Mouse (Mus musculus) stomach, embryonic 15.5 days (tissue): Measurements from ENCODE around the gene Ywhag. TPM values are rescaled to one million over a fixed set of nuclear protein-coding genes. Genes with fewer than 3 reads are reported as not detected.

Source experiments
- ATAC-seq: fragments of 200-750 bp; cut with Nextera tagmentation; 2 replicates; pipeline ENCODE4 v1.8.0; 2017; ENCODE audit warnings: low read depth, moderate number of reproducible peaks, moderate TSS enrichment; ENCODE audit not compliant: insufficient read depth, low FRiP score
- H3K27ac ChIP-seq: fragments of 300-500 bp; sonication (generic); 2 replicates; pipeline ENCODE4 v1.5.1; 2015; ENCODE audit warnings: mild to moderate bottlenecking, inconsistent platforms
- H3K27me3 ChIP-seq: fragments of 300-500 bp; sonication (generic); replicated peaks from 2 replicates; pipeline ENCODE4 v1.6.1; 2015; ENCODE audit warnings: inconsistent platforms
- H3K36me3 ChIP-seq: fragments of 300-500 bp; sonication (generic); 2 replicates; pipeline ENCODE4 v1.6.1; 2015; ENCODE audit warnings: inconsistent platforms
- H3K4me1 ChIP-seq: fragments of 300-500 bp; sonication (generic); 2 replicates; pipeline ENCODE4 v1.6.1; 2015; ENCODE audit warnings: inconsistent platforms
- H3K4me2 ChIP-seq: fragments of 300-500 bp; sonication (generic); 2 replicates; pipeline ENCODE4 v1.6.1; 2015; ENCODE audit warnings: mild to moderate bottlenecking, inconsistent platforms
- H3K4me3 ChIP-seq: fragments of 300-500 bp; sonication (generic); replicated peaks from 2 replicates; pipeline ENCODE4 v1.5.1; 2015; ENCODE audit warnings: inconsistent platforms
- H3K9ac ChIP-seq: fragments of 300-500 bp; sonication (generic); 2 replicates; pipeline ENCODE4 v1.6.1; 2015; ENCODE audit warnings: inconsistent platforms
- H3K9me3 ChIP-seq: fragments of 300-500 bp; sonication (generic); 2 replicates; pipeline ENCODE4 v1.6.1; 2016; ENCODE audit warnings: inconsistent platforms
- WGBS: fragments of 180-500 bp; shearing (Covaris S2); methylation state at CpG from one replicate; pipeline ENCODE4 v1.1.7; 2015; 5-methylcytosine and 5-hydroxymethylcytosine counted together
- polyA plus RNA-seq: library from polyadenylated mRNA; unstranded; fragments of >200 nt; fragmentation: Nextera tagmentation; extraction: Ambion mirVana; gene quantifications from 2 replicates; pipeline ENCODE4 v1.2.1, GENCODE M21; 2015

Ywhag gene
- polyA plus RNA-seq, result 167 and 173 TPM in 2 replicates

- H3K9me3 ChIP-seq, result no peaks in the 10 kb centered on the region
- H3K36me3 ChIP-seq, result peaks cover 18% of the 10 kb centered on the region
- peak; percentile 95 for ATAC-seq
- H3K9ac ChIP-seq, result peak within 1 kb of the TSS; percentile 88
- peak within 1 kb of the TSS; percentile 99 for H3K27ac ChIP-seq
- under 1% methylated on average over 48 of the region's 48 CpGs for WGBS
- peak within 1 kb of the TSS; percentile 54 for H3K4me2 ChIP-seq
- H3K27me3 ChIP-seq, result no peaks in the 10 kb centered on the region
- H3K4me3 ChIP-seq, result peak within 1 kb of the TSS; percentile 91
- H3K4me1 ChIP-seq, result peaks cover 8% of the 10 kb centered on the region; the same call in 1 of the 2 replicates
These were observed at the start of gene Ywhag for GRCm38 (mm10) chr5:135934481-135935175. TSS of gene Ywhag (minus strand) at chr5:135934616.

- WGBS, result 42% methylated on average over 6 of the region's 6 CpGs
- no peaks in the 10 kb centered on the region for H3K4me1 ChIP-seq
- no peaks in the 10 kb centered on the region for H3K36me3 ChIP-seq
- H3K9me3 ChIP-seq, result no peaks in the 10 kb centered on the region
- H3K27me3 ChIP-seq, result no peaks in the 10 kb centered on the region
- H3K4me3 ChIP-seq, result no peak overlapping the region
- no peak overlapping the region for H3K27ac ChIP-seq
- H3K4me2 ChIP-seq, result no peak overlapping the region
- no peak overlapping the region for H3K9ac ChIP-seq
- no peak for ATAC-seq
These were observed 48.0 kb upstream of the Ywhag start for GRCm38 (mm10) chr5:135982398-135982797.

GRCm38 (mm10) chr5:135979904-135980303 is 45.5 kb upstream of the Ywhag start, which contains the start of gene Zp3:
TSS of gene Zp3 (plus strand) at chr5:135980099.
- ATAC-seq, result no peak
- Histone ChIP-seq H3K27me3 (no peaks in the 10 kb centered on the region), H3K4me2 (no peak within 1 kb of the TSS), H3K9ac (no peak within 1 kb of the TSS), H3K4me1 (no peaks in the 10 kb centered on the region), H3K9me3 (no peaks in the 10 kb centered on the region), H3K27ac (no peak within 1 kb of the TSS), H3K36me3 (no peaks in the 10 kb centered on the region), H3K4me3 (no peak within 1 kb of the TSS)
- WGBS, result 76% methylated on average over 8 of the region's 8 CpGs

GRCm38 (mm10) chr5:135979381-135979780 is 45.0 kb upstream of the Ywhag start:
- Histone ChIP-seq H3K4me1 (no peaks in the 10 kb centered on the region), H3K4me3 (no peak overlapping the region), H3K36me3 (no peaks in the 10 kb centered on the region), H3K27ac (no peak overlapping the region), H3K27me3 (no peaks in the 10 kb centered on the region), H3K9ac (no peak overlapping the region), H3K4me2 (no peak overlapping the region), H3K9me3 (no peaks in the 10 kb centered on the region)
- no peak for ATAC-seq
- 73% methylated on average over 5 of the region's 5 CpGs for WGBS

- ATAC-seq, result no peak
- Histone ChIP-seq H3K27me3 (no peaks in the 10 kb centered on the region), H3K9ac (no peak overlapping the region), H3K4me2 (no peak overlapping the region), H3K4me1 (no peaks in the 10 kb centered on the region), H3K36me3 (no peaks in the 10 kb centered on the region), H3K27ac (no peak overlapping the region), H3K9me3 (no peaks in the 10 kb centered on the region), H3K4me3 (no peak overlapping the region)
- WGBS, result 90% methylated on average over 8 of the region's 8 CpGs
These were observed 41.7 kb upstream of the Ywhag start for GRCm38 (mm10) chr5:135975893-135976668.

- Histone ChIP-seq H3K9me3 (no peaks in the 10 kb centered on the region), H3K27ac (no peak within 1 kb of the TSS), H3K9ac (no peak within 1 kb of the TSS), H3K4me1 (no peaks in the 10 kb centered on the region), H3K36me3 (no peaks in the 10 kb centered on the region), H3K4me3 (no peak within 1 kb of the TSS), H3K4me2 (no peak within 1 kb of the TSS), H3K27me3 (no peaks in the 10 kb centered on the region)
- ATAC-seq, result 0 out of 2 replicates have a peak, but pooled peaks have one; percentile 39
- WGBS, result 12% methylated on average over 9 of the region's 9 CpGs
These were observed 39.9 kb upstream of the Ywhag start, which contains the start of gene Ssc4d for GRCm38 (mm10) chr5:135974365-135974764. TSS of gene Ssc4d (minus strand) at chr5:135974531.

- H3K4me2 ChIP-seq, result no peak overlapping the region
- ATAC-seq, result no peak
- no peaks in the 10 kb centered on the region for H3K9me3 ChIP-seq
- no peaks in the 10 kb centered on the region for H3K4me1 ChIP-seq
- H3K9ac ChIP-seq, result no peak overlapping the region
- no peaks in the 10 kb centered on the region for H3K27me3 ChIP-seq
- WGBS, result 80% methylated on average over 7 of the region's 7 CpGs
- no peak overlapping the region for H3K4me3 ChIP-seq
- H3K36me3 ChIP-seq, result no peaks in the 10 kb centered on the region
- no peak overlapping the region for H3K27ac ChIP-seq
These were observed 37.5 kb upstream of the Ywhag start for GRCm38 (mm10) chr5:135971876-135972275.

GRCm38 (mm10) chr5:135970247-135970646 is 35.8 kb upstream of the Ywhag start:
- H3K36me3 ChIP-seq, result no peaks in the 10 kb centered on the region
- H3K27ac ChIP-seq, result no peak overlapping the region
- WGBS, result 67% methylated on average over 6 of the region's 6 CpGs
- H3K4me1 ChIP-seq, result peaks cover 6% of the 10 kb centered on the region; the same call in 1 of the 2 replicates
- H3K27me3 ChIP-seq, result no peaks in the 10 kb centered on the region
- H3K4me3 ChIP-seq, result no peak overlapping the region
- ATAC-seq, result no peak
- no peak overlapping the region for H3K4me2 ChIP-seq
- no peak overlapping the region for H3K9ac ChIP-seq
- H3K9me3 ChIP-seq, result no peaks in the 10 kb centered on the region

GRCm38 (mm10) chr5:135968781-135969180 is 34.4 kb upstream of the Ywhag start:
- H3K27me3 ChIP-seq, result no peaks in the 10 kb centered on the region
- H3K4me2 ChIP-seq, result no peak overlapping the region
- H3K4me1 ChIP-seq, result peaks cover 9% of the 10 kb centered on the region; the same call in 1 of the 2 replicates
- ATAC-seq, result no peak
- H3K36me3 ChIP-seq, result no peaks in the 10 kb centered on the region
- no peak overlapping the region for H3K4me3 ChIP-seq
- 61% methylated on average over 1 of the region's 1 CpGs for WGBS
- H3K9ac ChIP-seq, result no peak overlapping the region
- no peak overlapping the region for H3K27ac ChIP-seq
- H3K9me3 ChIP-seq, result no peaks in the 10 kb centered on the region

GRCm38 (mm10) chr5:135966866-135967265 is 32.5 kb upstream of the Ywhag start:
- no peak overlapping the region for H3K9ac ChIP-seq
- ATAC-seq, result no peak
- H3K4me2 ChIP-seq, result no peak overlapping the region
- 59% methylated on average over 9 of the region's 9 CpGs for WGBS
- no peak overlapping the region for H3K4me3 ChIP-seq
- H3K9me3 ChIP-seq, result no peaks in the 10 kb centered on the region
- peaks cover 14% of the 10 kb centered on the region; the same call in 1 of the 2 replicates for H3K4me1 ChIP-seq
- H3K27me3 ChIP-seq, result no peaks in the 10 kb centered on the region
- H3K36me3 ChIP-seq, result no peaks in the 10 kb centered on the region
- no peak overlapping the region for H3K27ac ChIP-seq

GRCm38 (mm10) chr5:135965501-135965930 is 31.1 kb upstream of the Ywhag start:
- Histone ChIP-seq H3K9ac (no peak overlapping the region), H3K4me1 (peaks cover 14% of the 10 kb centered on the region; the same call in 1 of the 2 replicates), H3K4me2 (peak overlapping the region; percentile 58), H3K9me3 (no peaks in the 10 kb centered on the region), H3K36me3 (no peaks in the 10 kb centered on the region), H3K27me3 (no peaks in the 10 kb centered on the region), H3K27ac (peak overlapping the region; percentile 51; the same call in 1 of the 2 replicates), H3K4me3 (peak overlapping the region; percentile 30)
- WGBS, result 9% methylated on average over 24 of the region's 24 CpGs
- no peak for ATAC-seq

- Histone ChIP-seq H3K4me2 (peak overlapping the region; percentile 96), H3K4me3 (peak overlapping the region; percentile 66), H3K9me3 (no peaks in the 10 kb centered on the region), H3K27me3 (no peaks in the 10 kb centered on the region), H3K9ac (peak overlapping the region; percentile 87), H3K36me3 (no peaks in the 10 kb centered on the region), H3K27ac (peak overlapping the region; percentile 98), H3K4me1 (peaks cover 17% of the 10 kb centered on the region; the same call in 1 of the 2 replicates)
- no peak for ATAC-seq
- whole genome bisulfite sequencing, result 6% methylated on average over 6 of the region's 6 CpGs
These were observed 28.8 kb upstream of the Ywhag start for GRCm38 (mm10) chr5:135963280-135963627.
